Mouse (Mus musculus) c-Kit-positive CD71-negative TER-119-negative erythroid progenitor cells, embryonic 14.5 days (primary cell): ENCODE data around the gene Tnfsf9.

Experiments
- DNase-seq: peaks from one replicate; pipeline ENCODE4 v3.0.0-alpha.2; 2013; ENCODE audit warnings: low read depth

Tnfsf9 gene

DNA sequence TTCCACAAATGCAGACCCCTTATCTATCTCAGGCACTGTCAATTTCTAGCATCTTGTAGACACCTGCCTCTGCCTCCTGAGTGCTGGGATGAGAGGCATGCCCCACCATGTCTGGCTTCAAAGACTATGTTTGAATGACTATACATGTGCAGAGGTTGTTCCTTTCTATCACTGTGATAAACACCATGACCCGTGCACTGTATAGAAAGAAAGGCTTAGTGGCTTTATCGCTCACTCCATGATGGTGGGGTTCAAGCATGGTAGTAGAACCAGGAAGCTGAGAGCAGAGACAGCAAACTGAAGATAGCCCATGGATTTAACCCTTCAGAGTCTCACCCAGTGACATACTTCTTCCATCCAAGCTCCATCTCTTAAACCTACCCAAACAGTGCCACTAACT is 29.6 kb downstream of the Tnfsf9 start:
- no peak for DNase-seq

DNA sequence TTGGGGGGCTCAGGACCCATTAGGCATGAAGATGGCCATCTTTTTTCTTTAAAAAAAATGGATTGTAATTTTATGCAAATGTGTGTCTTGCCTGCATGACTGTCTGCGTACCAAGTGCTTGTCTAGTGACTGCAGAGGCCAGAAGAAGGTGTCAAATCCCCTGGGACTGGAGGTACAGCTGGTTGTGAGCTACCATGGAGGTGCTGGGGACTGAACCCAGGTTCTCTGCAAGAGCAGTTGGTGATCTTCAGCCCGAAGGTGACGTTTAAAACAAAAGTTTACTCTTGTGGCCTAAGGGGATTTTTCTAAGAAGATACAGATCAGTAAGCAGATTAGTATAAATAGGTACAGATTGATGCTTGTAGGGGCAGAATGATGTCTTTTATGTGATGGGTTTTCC is 30.5 kb downstream of the Tnfsf9 start:
- DNase-seq: no peak

DNA sequence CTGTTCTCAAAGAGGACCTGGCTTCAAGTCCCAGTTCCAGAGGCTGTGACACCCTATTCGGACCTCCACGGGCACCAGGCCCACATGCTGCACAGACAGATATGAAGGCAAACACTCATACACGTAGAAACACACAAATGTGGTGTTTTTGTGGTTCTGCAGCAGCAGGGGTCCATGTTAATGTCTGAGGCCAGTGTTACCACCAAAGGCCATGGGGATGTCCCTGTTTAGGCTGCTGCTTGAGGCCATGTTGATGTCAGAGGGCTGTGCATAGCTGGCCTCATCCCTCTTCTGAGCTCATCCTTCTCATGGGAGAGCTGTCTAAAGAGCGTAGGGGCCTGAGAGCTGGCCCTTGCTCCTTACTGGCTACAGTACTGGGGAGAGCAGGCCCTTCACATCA is 33.6 kb downstream of the Tnfsf9 start:
- DNase-seq: no peak

DNA sequence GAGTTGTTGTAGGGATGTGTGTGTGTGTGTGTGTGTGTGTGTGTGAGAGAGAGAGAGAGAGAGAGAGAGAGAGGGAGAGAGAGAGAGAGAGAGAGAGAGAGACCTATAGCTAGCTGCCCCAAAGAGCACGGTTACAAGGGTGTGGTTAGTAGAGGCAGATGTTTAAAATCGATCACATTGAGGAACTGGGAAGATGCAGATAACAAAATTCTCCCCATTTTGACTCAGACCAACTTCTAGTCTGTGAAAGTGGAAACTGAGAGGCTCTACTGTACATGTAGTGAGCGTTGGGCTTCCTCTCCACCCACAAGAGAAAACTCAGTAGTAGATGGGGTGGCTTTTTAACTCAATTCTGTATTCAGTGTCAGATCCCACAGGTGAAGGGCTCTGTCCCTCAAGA is 34.6 kb downstream of the Tnfsf9 start:
- no peak for DNase-seq

DNA sequence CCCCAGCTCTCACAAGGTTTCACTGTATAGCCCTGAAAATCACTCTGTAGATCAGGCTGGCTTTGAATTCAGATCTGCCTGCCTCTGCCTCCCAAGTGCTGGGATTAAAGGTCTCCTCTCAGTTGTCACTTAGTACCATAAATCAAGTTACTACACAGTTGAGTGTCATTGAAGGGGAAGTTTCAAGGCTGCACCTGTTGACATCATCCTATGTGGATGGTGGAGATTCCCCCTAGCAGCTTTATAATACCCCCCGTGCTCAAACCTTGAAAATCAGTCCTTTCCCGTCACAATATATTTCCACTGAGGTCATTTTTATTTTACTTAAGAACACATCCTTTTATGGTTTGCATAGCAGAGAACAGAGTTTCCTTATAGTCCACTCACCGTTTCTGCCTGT is 38.6 kb downstream of the Tnfsf9 start:
- no peak for DNase-seq

DNA sequence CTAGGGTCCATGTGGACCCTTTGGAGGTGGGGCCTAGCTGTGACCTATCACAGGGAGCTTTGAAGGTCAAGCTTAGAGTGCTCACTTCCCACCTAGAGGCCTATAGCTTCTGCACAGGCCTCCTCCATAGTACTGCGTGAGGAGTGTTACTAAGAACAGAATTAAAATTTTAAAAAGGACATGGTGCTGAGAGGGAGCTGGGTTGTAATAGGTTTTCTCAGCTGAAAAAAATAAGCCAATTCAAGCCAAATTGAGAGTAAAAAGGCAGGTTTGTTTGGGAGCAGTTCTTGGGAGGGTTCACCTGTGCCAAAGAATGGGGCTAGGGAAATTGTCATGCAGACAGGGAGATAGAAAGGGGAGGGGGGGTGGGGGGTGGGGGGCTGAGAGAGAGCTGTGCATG is 40.0 kb downstream of the Tnfsf9 start:
- DNase-seq: no peak

DNA sequence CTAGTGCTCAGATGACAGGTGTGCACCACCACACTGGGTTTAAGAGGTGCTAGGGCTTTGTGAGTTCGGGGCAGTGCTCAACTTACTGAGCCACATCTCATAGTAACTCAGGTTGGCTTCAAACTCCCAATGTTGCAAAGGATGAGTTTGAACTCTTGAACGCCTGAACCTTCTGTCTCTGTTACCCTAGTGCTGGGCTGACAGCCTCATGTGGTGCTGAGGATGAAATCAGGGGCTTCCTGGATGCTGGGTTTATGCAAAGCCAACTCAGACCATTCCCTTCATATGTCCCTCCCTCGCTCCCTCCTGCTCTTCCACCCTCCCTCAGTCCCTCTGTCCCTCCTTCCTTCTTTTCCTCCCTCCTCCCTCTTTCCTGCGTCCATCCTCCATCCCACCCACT is 43.2 kb downstream of the Tnfsf9 start:
- no peak for DNase-seq

DNA sequence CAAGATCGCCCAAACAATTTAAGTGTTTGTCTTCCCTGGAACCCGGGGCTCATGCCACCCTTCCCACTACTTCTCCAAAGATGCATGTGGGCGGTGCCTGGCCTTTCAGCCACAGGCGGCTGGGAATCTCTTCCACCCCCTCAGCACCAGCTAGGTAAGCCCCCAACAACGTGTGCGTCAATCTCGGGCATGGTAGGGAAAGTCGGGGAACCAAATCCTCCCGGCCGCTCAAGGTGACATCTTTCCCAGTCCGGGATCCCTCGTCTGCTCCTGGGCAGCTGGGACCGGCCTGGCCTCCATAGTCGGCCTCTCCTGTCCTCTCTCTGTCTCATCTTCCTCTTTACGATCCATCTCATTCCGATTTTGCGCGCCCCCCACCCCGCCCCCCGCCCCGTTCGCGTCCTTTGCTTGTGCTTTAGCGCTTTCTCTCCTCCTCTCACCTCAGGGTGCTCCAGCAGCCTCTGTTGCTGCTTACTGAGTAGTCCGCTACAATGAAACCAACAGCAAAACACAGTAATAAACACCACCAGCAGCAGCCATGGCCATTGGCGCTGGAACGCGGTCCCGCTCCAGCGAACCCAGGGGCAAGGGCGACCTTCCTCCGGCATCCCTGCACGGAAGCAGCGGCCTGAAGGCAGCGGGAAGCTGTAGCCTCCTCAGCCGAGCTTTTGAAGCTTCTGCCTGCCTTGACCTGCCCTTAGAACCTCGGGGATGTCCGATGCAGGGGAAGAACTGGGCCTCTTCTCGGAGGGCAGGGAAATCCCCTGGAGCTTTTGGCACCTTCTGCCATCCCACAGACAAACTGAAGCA is 44.1 kb downstream of the Tnfsf9 start, which contains the start of gene Cd70:
Gene Cd70 (minus strand): TSS at position 784 of the 810 bp plus-strand sequence.
- no peak for DNase-seq

DNA sequence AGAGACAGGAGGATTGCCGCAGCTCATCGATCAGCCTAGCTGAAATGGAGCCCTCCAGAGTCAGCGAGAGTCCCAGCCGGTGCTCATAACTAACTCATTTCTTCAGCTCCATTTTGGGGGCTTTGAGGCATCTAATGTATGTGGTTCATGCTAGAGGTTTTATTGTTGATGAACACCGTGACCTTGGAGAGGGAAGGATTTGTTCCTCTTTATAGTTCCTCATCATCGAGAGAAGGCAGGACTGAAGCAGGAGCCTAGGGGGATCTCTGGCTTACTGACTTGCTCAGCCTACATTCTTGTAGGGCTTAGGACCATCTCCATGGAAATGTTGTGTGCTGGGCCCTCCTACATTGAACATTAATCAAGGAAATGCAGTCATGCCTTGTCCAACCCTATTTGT is 47.9 kb downstream of the Tnfsf9 start:
- DNase-seq: no peak

DNA sequence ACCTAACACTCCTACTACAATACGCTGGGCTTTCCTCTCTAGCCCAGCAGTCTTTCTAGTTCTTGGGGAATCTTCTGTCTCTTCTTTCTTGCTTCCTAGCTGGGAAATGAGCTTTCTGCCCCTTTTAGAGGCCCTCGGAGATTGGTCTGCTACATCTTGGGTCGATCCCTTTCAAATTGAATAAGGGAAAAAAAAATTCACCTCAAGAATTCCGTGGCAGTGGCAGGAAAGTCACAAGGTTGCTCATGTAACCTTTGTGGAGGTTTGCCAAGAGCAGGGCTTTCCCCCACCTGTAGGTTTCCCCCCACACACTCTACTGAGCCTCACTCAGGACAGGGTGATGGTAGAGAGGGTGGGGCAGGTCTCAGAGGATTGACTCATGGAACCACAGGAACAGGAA is 48.7 kb downstream of the Tnfsf9 start:
- no peak for DNase-seq
